Mouse (Mus musculus): ENCODE data around the gene Shc3. TPM values are rescaled to one million over a fixed set of nuclear protein-coding genes. Genes with fewer than 3 reads are reported as not detected.

The Shc3 gene
- 0.77 and 1.1 TPM in 2 replicates for polyA plus RNA-seq (2012; rRNA removed)

DNA sequence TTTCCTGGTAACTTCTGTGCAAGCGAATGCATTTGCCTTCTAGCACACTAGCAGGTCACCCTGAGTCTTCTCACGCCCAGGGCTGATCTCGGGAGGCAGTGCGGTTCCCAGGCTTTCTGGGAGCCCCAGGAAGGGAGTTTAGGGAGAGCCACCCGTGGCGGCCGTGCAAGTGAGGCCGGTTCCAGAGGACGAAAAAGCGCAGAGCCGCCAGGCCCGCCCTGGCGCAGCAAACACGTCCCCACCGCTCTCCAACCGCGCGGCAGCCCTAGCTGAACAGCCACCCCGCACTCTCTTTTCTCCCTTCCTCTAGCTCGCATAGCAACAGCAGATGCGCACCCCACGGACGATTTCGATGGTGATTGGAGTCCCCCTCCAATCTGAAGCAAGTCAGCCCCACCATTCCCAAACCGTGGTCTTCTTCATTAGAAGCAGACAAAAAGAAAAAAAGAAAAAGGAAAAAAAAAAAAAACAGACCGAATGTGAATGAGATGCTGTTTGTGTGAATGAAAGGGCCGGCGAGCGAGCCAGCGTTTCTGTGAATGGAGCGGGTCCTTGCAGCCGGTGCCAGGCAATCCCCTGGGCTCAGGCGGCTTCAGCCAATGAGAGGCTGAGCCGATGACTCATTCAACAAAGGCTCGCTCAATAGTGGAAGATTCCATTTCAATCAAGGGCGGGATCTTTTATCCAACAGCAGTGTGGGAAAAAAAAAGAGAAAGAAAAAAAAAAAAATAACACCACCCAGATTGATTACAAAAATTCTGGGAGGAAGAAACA is at the start of gene Shc3:
Shc3 (minus strand) TSS at position 509 of the 774 bp plus-strand sequence.
- TF ChIP-seq CTCF (conservative IDR thresholded peaks at IDR 0.05; ENCODE audit: insufficient read depth, insufficient read length, low read depth, low read length) (no peak), POLR2A (IDR thresholded peaks at IDR 0.05; ENCODE audit: low read depth, low read length) (no peak)
- WGBS = 2% methylated on average over 36 of the region's 36 CpGs
- H3K27ac ChIP-seq (ENCODE audit: insufficient read depth, low read depth, low read length) = no peak within 1 kb of the TSS
- DNase-seq = peak; percentile 56
- no peaks in the 10 kb centered on the region for H3K36me3 ChIP-seq (ENCODE audit: control insufficient read depth, insufficient read depth, low read length)
- peaks cover 6% of the 10 kb centered on the region; the same call in 1 of the 2 replicates for H3K27me3 ChIP-seq (replicated peaks; ENCODE audit: control insufficient read depth, insufficient read depth, low read length)
- peak within 1 kb of the TSS; percentile 44 for H3K4me3 ChIP-seq (ENCODE audit: insufficient read depth, low read depth, low read length)
- no peaks in the 10 kb centered on the region for H3K4me1 ChIP-seq (ENCODE audit: control insufficient read depth, insufficient read depth, low read length)

GRCm38 (mm10) chr13:51618602-51619001 is 49.4 kb upstream of the Shc3 start:
- no peaks in the 10 kb centered on the region for H3K27me3 ChIP-seq (replicated peaks; ENCODE audit: control insufficient read depth, insufficient read depth, low read length)
- no peaks in the 10 kb centered on the region for H3K36me3 ChIP-seq (ENCODE audit: control insufficient read depth, insufficient read depth, low read length)
- 22% methylated on average over 9 of the region's 9 CpGs for WGBS
- H3K4me3 ChIP-seq (ENCODE audit: insufficient read depth, low read depth, low read length) = no peak overlapping the region
- DNase-seq = no peak
- TF ChIP-seq POLR2A (IDR thresholded peaks at IDR 0.05; ENCODE audit: low read depth, low read length) = no peak
- TF ChIP-seq CTCF (conservative IDR thresholded peaks at IDR 0.05; ENCODE audit: insufficient read depth, insufficient read length, low read depth, low read length) = no peak
- H3K4me1 ChIP-seq (ENCODE audit: control insufficient read depth, insufficient read depth, low read length) = no peaks in the 10 kb centered on the region
- H3K27ac ChIP-seq (ENCODE audit: insufficient read depth, low read depth, low read length) = no peak overlapping the region

GRCm38 (mm10) chr13:51617861-51618260 is 48.6 kb upstream of the Shc3 start:
- peak; percentile 47 for DNase-seq
- no peak overlapping the region for H3K27ac ChIP-seq (ENCODE audit: insufficient read depth, low read depth, low read length)
- no peaks in the 10 kb centered on the region for H3K4me1 ChIP-seq (ENCODE audit: control insufficient read depth, insufficient read depth, low read length)
- H3K36me3 ChIP-seq (ENCODE audit: control insufficient read depth, insufficient read depth, low read length) = no peaks in the 10 kb centered on the region
- WGBS = 17% methylated on average over 6 of the region's 6 CpGs
- H3K27me3 ChIP-seq (replicated peaks; ENCODE audit: control insufficient read depth, insufficient read depth, low read length) = no peaks in the 10 kb centered on the region
- no peak overlapping the region for H3K4me3 ChIP-seq (ENCODE audit: insufficient read depth, low read depth, low read length)
- peak; percentile 64 for TF ChIP-seq CTCF (conservative IDR thresholded peaks at IDR 0.05; ENCODE audit: insufficient read depth, insufficient read length, low read depth, low read length)
- no peak for TF ChIP-seq POLR2A (IDR thresholded peaks at IDR 0.05; ENCODE audit: low read depth, low read length)

GRCm38 (mm10) chr13:51617306-51617705 is 48.1 kb upstream of the Shc3 start:
- TF ChIP-seq POLR2A (IDR thresholded peaks at IDR 0.05; ENCODE audit: low read depth, low read length) = no peak
- TF ChIP-seq CTCF (conservative IDR thresholded peaks at IDR 0.05; ENCODE audit: insufficient read depth, insufficient read length, low read depth, low read length) = no peak
- H3K27ac ChIP-seq (ENCODE audit: insufficient read depth, low read depth, low read length) = no peak overlapping the region
- DNase-seq = no peak
- WGBS = 33% methylated on average over 1 of the region's 1 CpGs
- no peaks in the 10 kb centered on the region for H3K4me1 ChIP-seq (ENCODE audit: control insufficient read depth, insufficient read depth, low read length)
- H3K4me3 ChIP-seq (ENCODE audit: insufficient read depth, low read depth, low read length) = no peak overlapping the region
- no peaks in the 10 kb centered on the region for H3K36me3 ChIP-seq (ENCODE audit: control insufficient read depth, insufficient read depth, low read length)
- no peaks in the 10 kb centered on the region for H3K27me3 ChIP-seq (replicated peaks; ENCODE audit: control insufficient read depth, insufficient read depth, low read length)

GRCm38 (mm10) chr13:51616417-51617044 is 47.3 kb upstream of the Shc3 start:
- no peaks in the 10 kb centered on the region for H3K4me1 ChIP-seq (ENCODE audit: control insufficient read depth, insufficient read depth, low read length)
- 28% methylated on average over 12 of the region's 12 CpGs for WGBS
- TF ChIP-seq CTCF (conservative IDR thresholded peaks at IDR 0.05; ENCODE audit: insufficient read depth, insufficient read length, low read depth, low read length) (no peak), POLR2A (IDR thresholded peaks at IDR 0.05; ENCODE audit: low read depth, low read length) (no peak)
- no peaks in the 10 kb centered on the region for H3K27me3 ChIP-seq (replicated peaks; ENCODE audit: control insufficient read depth, insufficient read depth, low read length)
- no peaks in the 10 kb centered on the region for H3K36me3 ChIP-seq (ENCODE audit: control insufficient read depth, insufficient read depth, low read length)
- DNase-seq = no peak
- no peak overlapping the region for H3K27ac ChIP-seq (ENCODE audit: insufficient read depth, low read depth, low read length)
- no peak overlapping the region for H3K4me3 ChIP-seq (ENCODE audit: insufficient read depth, low read depth, low read length)

- no peak for DNase-seq
- no peak for TF ChIP-seq POLR2A (IDR thresholded peaks at IDR 0.05; ENCODE audit: low read depth, low read length)
- TF ChIP-seq CTCF (conservative IDR thresholded peaks at IDR 0.05; ENCODE audit: insufficient read depth, insufficient read length, low read depth, low read length) = no peak
- Histone ChIP-seq H3K36me3 (ENCODE audit: control insufficient read depth, insufficient read depth, low read length) (no peaks in the 10 kb centered on the region), H3K27ac (ENCODE audit: insufficient read depth, low read depth, low read length) (no peak overlapping the region), H3K4me3 (ENCODE audit: insufficient read depth, low read depth, low read length) (no peak overlapping the region), H3K27me3 (replicated peaks; ENCODE audit: control insufficient read depth, insufficient read depth, low read length) (no peaks in the 10 kb centered on the region), H3K4me1 (ENCODE audit: control insufficient read depth, insufficient read depth, low read length) (no peaks in the 10 kb centered on the region)
- WGBS = 53% methylated on average over 10 of the region's 10 CpGs
Measured at GRCm38 (mm10) chr13:51615815-51616214, 46.6 kb upstream of the Shc3 start.

DNA sequence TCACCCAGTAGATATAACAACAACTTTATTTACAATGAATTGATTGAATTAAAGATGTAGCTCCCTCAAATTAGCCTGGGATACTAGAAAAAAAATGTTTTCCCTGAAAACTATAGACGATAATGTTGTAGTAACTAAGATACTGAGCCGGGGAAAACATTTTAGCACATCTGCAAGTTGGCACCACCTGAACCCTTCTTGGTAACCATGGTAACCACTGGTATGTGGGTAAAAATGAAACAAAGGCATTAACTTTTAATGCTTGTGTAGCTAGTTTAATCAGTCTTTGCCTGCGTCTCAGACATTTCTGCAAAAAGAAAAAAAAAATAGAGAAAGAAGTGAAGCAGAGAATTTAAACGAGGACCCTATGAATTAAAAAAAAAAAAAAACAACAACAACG is 42.3 kb upstream of the Shc3 start:
- WGBS = 68% methylated on average over 5 of the region's 5 CpGs
- Histone ChIP-seq H3K27ac (ENCODE audit: insufficient read depth, low read depth, low read length) (no peak overlapping the region), H3K27me3 (replicated peaks; ENCODE audit: control insufficient read depth, insufficient read depth, low read length) (no peaks in the 10 kb centered on the region), H3K36me3 (ENCODE audit: control insufficient read depth, insufficient read depth, low read length) (no peaks in the 10 kb centered on the region), H3K4me1 (ENCODE audit: control insufficient read depth, insufficient read depth, low read length) (no peaks in the 10 kb centered on the region), H3K4me3 (ENCODE audit: insufficient read depth, low read depth, low read length) (no peak overlapping the region)
- TF ChIP-seq CTCF (conservative IDR thresholded peaks at IDR 0.05; ENCODE audit: insufficient read depth, insufficient read length, low read depth, low read length) = no peak
- no peak for TF ChIP-seq POLR2A (IDR thresholded peaks at IDR 0.05; ENCODE audit: low read depth, low read length)
- no peak for DNase-seq

Data from kidney, adult 2 months (tissue).